Mouse (Mus musculus): ENCODE data around the gene Rhot2. TPM values are rescaled to one million over a fixed set of nuclear protein-coding genes. Genes with fewer than 3 reads are reported as not detected.
"Not testable (repeated sequence)": the region's sequence is repeated elsewhere in the genome, so short reads cannot be mapped to it uniquely, and the experiment has no call there.

Gene Rhot2
- polyA plus RNA-seq, 1 experiment from 2014 or later, result 19.4 TPM

DNA sequence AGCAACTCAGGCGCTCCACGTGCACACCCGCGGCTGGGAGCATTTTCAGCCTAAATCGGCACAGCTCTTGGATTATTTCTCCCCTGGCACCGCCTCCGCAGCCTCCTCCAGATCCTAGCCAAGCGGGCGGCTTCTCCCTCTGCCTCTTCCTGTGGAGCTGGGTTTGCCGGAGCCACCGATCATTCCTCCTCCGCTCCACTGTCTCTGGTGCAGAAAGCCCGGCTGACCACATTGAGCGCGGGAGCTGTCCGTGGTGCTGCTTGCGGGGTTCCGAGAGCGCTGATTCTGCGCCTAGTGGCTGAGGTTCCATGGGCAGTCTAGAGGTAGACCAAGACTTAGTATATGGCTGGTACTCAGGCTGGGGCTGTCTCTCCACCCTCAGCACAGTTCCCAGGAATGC is 31.2 kb downstream of the Rhot2 start:
- no peaks in the 10 kb centered on the region for H3K9me3 ChIP-seq (replicated peaks)
- peaks cover 37% of the 10 kb centered on the region for H3K27me3 ChIP-seq
- H3K27ac ChIP-seq, result peak overlapping the region; percentile 24; the same call in 1 of the 2 replicates
- H3K4me1 ChIP-seq, result peaks cover 35% of the 10 kb centered on the region
- no peak for ATAC-seq (ENCODE audit: low FRiP score)
- WGBS, result 3% methylated on average over 20 of the region's 20 CpGs
- H3K9ac ChIP-seq, result peak overlapping the region; percentile 50
- peak overlapping the region; percentile 9 for H3K4me3 ChIP-seq
- H3K4me2 ChIP-seq (replicated peaks), result peak overlapping the region; percentile 36
- peaks cover 13% of the 10 kb centered on the region for H3K36me3 ChIP-seq

DNA sequence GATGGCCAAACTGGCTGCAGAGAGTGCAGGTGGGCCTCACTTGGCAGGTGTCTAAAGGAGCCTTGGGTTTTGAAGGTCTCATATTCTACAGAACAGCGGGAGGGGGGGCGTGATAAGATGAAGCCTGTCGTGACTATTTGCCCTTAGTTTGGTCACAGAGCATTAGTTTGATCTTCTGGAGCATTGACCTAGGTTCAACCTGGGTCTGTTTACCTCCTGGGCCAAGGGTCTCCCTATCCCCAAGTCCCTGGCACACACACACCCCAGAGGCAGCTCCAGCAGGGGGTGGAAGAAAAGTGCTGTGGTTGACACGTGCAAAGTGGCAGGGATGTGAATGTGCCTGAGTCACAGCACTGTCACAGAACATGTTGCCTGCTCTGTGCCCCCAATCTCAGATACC is 33.8 kb downstream of the Rhot2 start:
- Histone ChIP-seq H3K9me3 (replicated peaks) (no peaks in the 10 kb centered on the region), H3K9ac (0 out of 2 replicates have a peak overlapping the region, but pooled peaks have one; percentile 92), H3K36me3 (no peaks in the 10 kb centered on the region), H3K4me3 (no peak overlapping the region), H3K27me3 (peaks cover 16% of the 10 kb centered on the region), H3K4me2 (replicated peaks) (peak overlapping the region; percentile 84), H3K4me1 (peaks cover 43% of the 10 kb centered on the region), H3K27ac (no peak overlapping the region)
- 75% methylated on average over 4 of the region's 4 CpGs for WGBS
- ATAC-seq (ENCODE audit: low FRiP score), result no peak

DNA sequence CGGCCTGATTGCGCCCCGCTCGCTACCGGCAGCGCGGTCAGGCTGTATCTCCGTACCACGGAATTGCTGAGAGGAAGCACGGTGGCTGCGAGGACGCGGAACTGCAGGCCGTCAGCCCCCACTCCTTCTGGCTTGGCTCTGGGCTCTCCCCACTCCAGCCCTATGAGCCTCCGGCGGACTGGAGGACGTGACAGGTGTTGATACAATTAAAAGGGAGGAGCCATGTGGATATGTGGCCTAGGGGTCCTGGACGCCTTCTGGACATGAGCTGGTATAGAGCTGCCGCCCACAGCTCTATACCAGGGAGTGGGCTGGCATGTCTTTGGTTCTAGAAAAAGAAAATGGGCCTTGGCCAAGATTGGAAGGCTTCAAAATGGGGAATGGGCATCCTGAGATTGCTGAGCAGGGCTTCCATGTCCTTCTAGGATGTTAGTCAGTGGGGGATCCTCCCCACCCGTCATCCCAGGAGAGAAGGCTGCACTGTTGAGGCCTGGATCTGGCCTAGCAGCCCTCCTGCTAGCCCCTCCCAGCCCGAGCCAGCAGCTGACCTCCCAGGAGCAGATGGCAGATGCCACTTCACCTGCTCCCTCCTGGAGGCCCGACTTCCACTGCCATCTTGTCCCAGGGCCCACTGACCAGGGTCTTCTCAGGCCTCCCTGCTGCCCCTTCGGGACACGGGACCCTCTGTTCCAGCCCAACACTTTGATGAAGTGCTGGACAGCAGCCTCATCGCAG is 34.9 kb downstream of the Rhot2 start:
- H3K36me3 ChIP-seq, result no peaks in the 10 kb centered on the region
- 4% methylated on average over 25 of the region's 25 CpGs for WGBS

DNA sequence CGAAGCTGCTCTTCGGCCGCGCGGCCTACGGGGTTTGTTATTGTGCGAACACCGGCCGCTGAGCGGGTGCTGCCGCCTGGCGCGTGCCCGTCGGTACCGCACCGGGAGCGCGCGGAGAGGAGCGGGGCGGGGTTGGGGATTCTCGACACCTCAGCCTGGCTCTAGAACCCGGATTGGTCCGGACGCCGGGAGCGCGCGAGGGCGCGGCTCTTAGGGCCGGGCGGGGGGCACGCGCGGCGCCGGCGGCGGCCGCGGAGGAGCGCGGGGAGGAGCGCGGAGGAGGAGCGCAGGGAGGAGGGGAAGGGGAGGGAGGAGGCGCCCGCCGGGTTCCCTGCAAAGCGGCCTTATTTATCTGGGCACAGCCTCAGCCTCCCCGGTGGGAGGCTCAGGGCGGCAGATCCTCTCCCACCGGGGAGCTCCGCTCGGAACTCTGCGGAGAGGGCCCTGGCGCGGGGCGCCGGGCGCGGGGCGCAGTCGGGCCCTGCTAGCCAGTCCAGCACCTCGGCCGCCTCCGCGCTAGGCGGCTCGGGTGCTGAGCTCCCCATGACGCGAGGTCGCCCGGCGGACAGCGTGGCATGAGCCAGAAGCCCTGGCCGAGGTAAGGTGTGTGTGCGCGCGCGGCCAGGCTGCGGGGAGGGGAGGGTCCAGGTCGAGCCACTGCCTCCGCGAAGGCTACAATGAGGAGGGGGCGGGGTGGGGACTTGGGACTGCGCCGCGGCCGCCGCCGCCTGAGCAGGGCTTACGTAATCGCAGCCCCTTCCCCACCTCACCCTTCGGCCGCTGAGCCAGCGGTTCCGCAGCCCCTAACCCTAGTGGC is 35.7 kb downstream of the Rhot2 start, which contains the start of gene Fbxl16:
Fbxl16 (plus strand) TSS at position 297 of the 817 bp plus-strand sequence.
- under 1% methylated on average over 70 of the region's 100 CpGs for WGBS
- Histone ChIP-seq H3K27ac (peak within 1 kb of the TSS; percentile 98), H3K9me3 (replicated peaks) (no peaks in the 10 kb centered on the region), H3K36me3 (no peaks in the 10 kb centered on the region), H3K4me3 (peak within 1 kb of the TSS; percentile 86), H3K9ac (peak within 1 kb of the TSS; percentile 92), H3K4me1 (peaks cover 46% of the 10 kb centered on the region), H3K4me2 (replicated peaks) (peak within 1 kb of the TSS; percentile 84), H3K27me3 (peaks cover 16% of the 10 kb centered on the region)
- ATAC-seq (ENCODE audit: low FRiP score), result peak; percentile 85

More for the DNA sequence above, 34.9 kb downstream of the Rhot2 start:
- ATAC-seq (ENCODE audit: low FRiP score), result peak; percentile 78
- Histone ChIP-seq H3K4me2 (replicated peaks) (peak overlapping the region; percentile 84), H3K4me3 (peak overlapping the region; percentile 86), H3K9me3 (replicated peaks) (no peaks in the 10 kb centered on the region), H3K27me3 (peaks cover 16% of the 10 kb centered on the region), H3K9ac (peak overlapping the region; percentile 92), H3K27ac (peak overlapping the region; percentile 98), H3K4me1 (peaks cover 43% of the 10 kb centered on the region)

DNA sequence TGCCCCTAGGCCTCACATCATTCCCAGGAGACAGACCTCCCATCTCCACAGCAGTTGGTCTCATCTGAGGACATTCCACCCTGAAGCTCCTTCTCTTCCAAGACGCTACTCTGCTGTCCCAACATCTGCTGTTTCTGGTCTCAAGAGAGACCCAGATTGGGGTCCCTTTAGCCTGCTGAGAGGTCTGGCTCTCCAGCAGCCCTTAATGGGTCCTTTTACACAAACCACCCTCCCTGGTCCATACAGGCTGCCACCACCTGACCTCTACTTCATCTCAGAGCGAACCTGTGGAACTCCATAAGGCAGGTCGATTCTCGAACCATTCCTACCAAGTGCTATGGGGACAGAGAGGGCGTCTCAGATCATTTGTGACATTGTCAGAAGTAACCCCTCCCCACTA is 36.6 kb downstream of the Rhot2 start:
- no peak for ATAC-seq (ENCODE audit: low FRiP score)
- Histone ChIP-seq H3K4me1 (peaks cover 47% of the 10 kb centered on the region), H3K4me3 (peak overlapping the region; percentile 86), H3K27me3 (peaks cover 16% of the 10 kb centered on the region), H3K27ac (peak overlapping the region; percentile 98), H3K36me3 (no peaks in the 10 kb centered on the region), H3K9me3 (replicated peaks) (no peaks in the 10 kb centered on the region), H3K4me2 (replicated peaks) (peak overlapping the region; percentile 84), H3K9ac (peak overlapping the region; percentile 92)
- 38% methylated on average over 5 of the region's 5 CpGs for WGBS

DNA sequence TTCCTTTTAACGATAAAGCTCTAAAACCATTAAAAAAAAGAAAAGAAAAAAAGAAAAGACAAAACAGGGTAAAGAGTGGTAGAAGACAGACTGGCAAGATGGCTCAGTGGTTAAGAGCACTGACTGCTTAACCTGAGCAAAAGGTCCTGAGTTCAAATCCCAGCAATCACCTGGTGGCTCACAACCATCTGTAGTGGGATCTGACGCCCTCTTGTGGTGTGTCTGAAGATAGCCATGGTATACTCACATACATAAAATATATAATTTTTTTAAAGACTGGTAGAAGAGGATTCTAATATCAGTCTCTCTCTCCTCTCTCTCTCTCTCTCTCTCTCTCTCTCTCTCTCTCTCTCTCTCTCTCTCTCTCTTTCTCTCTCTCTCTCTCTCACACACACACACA is 37.2 kb downstream of the Rhot2 start:
- 53% methylated on average over 2 of the region's 2 CpGs for WGBS
- peaks cover 49% of the 10 kb centered on the region for H3K4me1 ChIP-seq

DNA sequence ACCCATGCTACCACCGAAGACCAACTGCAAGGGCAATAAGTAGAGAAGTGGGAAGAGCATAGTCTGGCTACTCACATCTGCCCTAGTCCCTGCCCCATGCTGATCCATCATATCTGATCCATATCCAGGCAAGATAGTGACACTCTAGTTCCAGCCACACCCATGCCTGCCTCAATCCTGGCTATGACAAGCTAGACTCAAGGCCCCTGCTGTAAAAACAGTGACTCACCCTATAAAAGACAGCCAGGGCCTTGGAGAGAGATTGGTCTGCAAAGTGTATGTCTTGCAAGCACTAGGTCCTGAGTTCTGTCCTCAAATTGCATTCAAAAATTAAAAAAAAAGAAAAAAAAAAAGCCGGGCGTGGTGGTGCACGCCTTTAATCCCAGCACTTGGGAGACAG is 38.1 kb downstream of the Rhot2 start:
- H3K4me3 ChIP-seq, result no peak overlapping the region
- no peak overlapping the region for H3K27ac ChIP-seq
- no peak for ATAC-seq (ENCODE audit: low FRiP score)
- H3K27me3 ChIP-seq, result peaks cover 5% of the 10 kb centered on the region
- H3K9ac ChIP-seq, result no peak overlapping the region
- no peaks in the 10 kb centered on the region for H3K36me3 ChIP-seq
- WGBS, result 82% methylated on average over 4 of the region's 4 CpGs
- H3K4me2 ChIP-seq (replicated peaks), result no peak overlapping the region
- H3K9me3 ChIP-seq (replicated peaks), result no peaks in the 10 kb centered on the region
- peaks cover 53% of the 10 kb centered on the region for H3K4me1 ChIP-seq

More for the DNA sequence above, 37.2 kb downstream of the Rhot2 start:
- not testable (repeated sequence) for H3K9me3 ChIP-seq (replicated peaks); ATAC-seq (ENCODE audit: low FRiP score); H3K4me3 ChIP-seq; H3K9ac ChIP-seq; H3K4me2 ChIP-seq (replicated peaks); H3K27ac ChIP-seq; H3K36me3 ChIP-seq
- peaks cover 13% of the 10 kb centered on the region for H3K27me3 ChIP-seq

DNA sequence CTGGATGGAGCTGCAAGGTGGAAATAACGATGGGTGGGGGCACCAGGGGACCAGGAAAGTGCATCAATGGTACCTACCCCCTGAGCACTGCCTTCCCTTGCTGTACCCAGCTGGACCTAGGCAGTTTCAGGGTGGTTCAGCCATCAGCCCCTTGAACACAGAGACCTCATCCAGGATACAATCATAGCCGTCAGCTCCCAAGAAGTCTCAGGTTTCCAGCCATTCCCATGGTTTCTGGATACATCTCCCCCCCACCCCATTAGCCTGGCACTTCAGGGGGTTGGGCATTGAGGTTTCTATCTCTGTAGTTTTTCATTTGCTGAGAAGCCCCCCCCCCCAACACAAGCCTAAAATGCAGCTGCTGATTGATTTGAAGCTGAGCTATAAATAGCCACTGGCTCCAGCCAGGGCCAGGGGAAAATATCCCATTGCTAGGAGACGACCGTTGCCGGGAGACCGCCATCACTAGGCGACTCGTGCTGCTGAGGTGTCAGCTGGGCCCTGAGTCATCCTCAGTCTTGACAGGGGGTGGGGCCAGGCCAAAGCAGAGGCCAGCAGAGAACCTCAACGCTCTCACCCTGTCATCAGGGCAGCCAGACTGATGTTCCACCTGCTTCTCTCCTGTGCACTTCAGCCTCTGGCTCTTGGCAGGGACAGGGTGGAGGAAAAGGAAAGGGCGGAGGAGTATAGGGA is 41.7 kb downstream of the Rhot2 start:
- peak; percentile 93 for ATAC-seq (ENCODE audit: low FRiP score)
- Histone ChIP-seq H3K9ac (peak overlapping the region; percentile 28), H3K9me3 (replicated peaks) (no peaks in the 10 kb centered on the region), H3K27ac (peak overlapping the region; percentile 94), H3K4me2 (replicated peaks) (peak overlapping the region; percentile 39), H3K36me3 (no peaks in the 10 kb centered on the region), H3K4me1 (peaks cover 29% of the 10 kb centered on the region), H3K4me3 (no peak overlapping the region; the same call in 1 of the 2 replicates), H3K27me3 (no peaks in the 10 kb centered on the region; the same call in 1 of the 2 replicates)
- 4% methylated on average over 10 of the region's 10 CpGs for WGBS

DNA sequence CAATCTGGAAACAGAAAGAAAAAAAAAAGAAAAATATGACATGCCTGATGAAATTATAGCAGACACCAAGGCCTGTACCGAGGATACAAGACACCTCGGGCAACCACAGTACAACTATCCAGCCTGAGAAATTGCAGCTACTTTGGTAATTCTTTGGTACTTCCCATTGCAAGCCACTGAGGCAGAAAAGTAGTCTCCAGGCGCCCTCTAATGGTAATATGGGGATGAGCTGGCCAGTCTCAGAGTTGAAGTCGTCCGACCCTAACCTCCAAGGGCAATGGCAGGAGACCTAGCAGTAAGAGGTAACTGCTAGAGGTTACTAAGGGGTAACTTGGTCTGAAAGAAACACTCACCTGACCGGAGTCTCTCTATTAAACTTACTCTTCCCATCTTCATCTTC is 43.6 kb downstream of the Rhot2 start:
- no peak overlapping the region for H3K27ac ChIP-seq
- WGBS, result 7% methylated on average over 6 of the region's 6 CpGs
- no peaks in the 10 kb centered on the region; the same call in 1 of the 2 replicates for H3K27me3 ChIP-seq
- no peak overlapping the region for H3K4me3 ChIP-seq
- H3K4me1 ChIP-seq, result peaks cover 40% of the 10 kb centered on the region
- no peaks in the 10 kb centered on the region for H3K9me3 ChIP-seq (replicated peaks)
- no peak overlapping the region for H3K9ac ChIP-seq
- H3K36me3 ChIP-seq, result no peaks in the 10 kb centered on the region
- H3K4me2 ChIP-seq (replicated peaks), result no peak overlapping the region
- ATAC-seq (ENCODE audit: low FRiP score), result no peak

DNA sequence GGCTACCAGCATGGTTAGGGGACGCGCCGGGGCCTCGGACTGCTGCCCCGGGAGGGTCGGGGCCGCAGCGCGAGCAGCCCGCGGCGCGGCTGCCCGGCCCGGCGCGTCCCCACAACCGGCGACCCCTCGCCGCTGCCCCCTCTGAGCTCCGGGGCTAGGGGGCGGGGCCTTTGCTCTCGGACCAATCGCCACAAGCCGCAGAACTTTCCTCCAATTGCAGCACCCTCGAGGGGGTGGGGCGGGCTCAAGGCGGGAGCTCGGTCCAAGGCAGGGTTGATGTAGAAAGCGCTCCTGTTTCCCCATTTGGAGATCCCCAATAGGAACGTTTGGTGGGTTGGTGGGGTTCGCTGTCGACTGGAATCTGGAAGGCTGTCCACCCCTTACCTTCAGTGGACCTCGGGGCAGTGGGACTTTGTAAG is 47.7 kb downstream of the Rhot2 start, which contains the start of gene Metrn:
Metrn (minus strand) TSS at position 186 of the 419 bp plus-strand sequence.
- Histone ChIP-seq H3K27ac (peak within 1 kb of the TSS; percentile 93), H3K9ac (peak within 1 kb of the TSS; percentile 73), H3K4me1 (peaks cover 51% of the 10 kb centered on the region), H3K4me2 (replicated peaks) (peak within 1 kb of the TSS; percentile 92), H3K36me3 (no peaks in the 10 kb centered on the region), H3K4me3 (peak within 1 kb of the TSS; percentile 76), H3K9me3 (replicated peaks) (no peaks in the 10 kb centered on the region), H3K27me3 (no peaks in the 10 kb centered on the region)
- 0% methylated on average over 35 of the region's 35 CpGs for WGBS
- peak; percentile 70 for ATAC-seq (ENCODE audit: low FRiP score)

DNA sequence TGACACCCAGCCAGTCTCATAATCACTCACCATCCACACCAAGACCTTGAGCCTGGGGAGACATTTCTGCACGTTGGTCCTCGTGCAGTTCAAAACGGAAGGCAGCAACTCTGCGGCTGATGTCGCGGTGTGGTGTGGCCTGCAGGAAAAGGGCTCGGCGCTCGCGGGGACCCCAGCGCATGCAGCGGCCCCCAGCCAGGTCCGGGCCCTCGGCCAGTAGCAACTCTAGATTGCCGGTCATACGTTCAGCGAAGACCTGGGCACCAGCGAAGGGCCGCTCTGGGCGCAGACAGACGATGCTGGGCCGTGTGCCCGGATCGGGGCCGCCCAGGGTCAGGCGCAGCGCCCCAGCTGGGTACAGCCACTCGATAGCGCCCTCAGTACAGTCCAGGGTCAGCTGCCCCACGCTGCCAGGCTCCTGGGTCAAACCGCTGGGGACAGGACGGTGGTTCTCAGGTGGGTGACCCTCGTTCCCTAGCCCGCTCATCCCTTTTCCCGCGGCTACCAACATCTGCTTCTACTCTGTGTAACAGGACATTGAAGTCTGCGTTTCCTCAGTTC is 48.4 kb downstream of the Rhot2 start:
- H3K27ac ChIP-seq, result peak overlapping the region; percentile 93
- no peaks in the 10 kb centered on the region for H3K9me3 ChIP-seq (replicated peaks)
- H3K36me3 ChIP-seq, result no peaks in the 10 kb centered on the region
- peak overlapping the region; percentile 73 for H3K9ac ChIP-seq
- H3K4me3 ChIP-seq, result peak overlapping the region; percentile 76
- peak overlapping the region; percentile 92 for H3K4me2 ChIP-seq (replicated peaks)
- no peaks in the 10 kb centered on the region for H3K27me3 ChIP-seq
- WGBS, result 1% methylated on average over 37 of the region's 37 CpGs
- no peak for ATAC-seq (ENCODE audit: low FRiP score)
- peaks cover 53% of the 10 kb centered on the region for H3K4me1 ChIP-seq
